Mouse (Mus musculus) ES-E14 (cell line): ENCODE data around the gene Serpine1. TPM values are rescaled to one million over a fixed set of nuclear protein-coding genes. Genes with fewer than 3 reads are reported as not detected.

Experiments
- DNase-seq: peaks from one replicate; pipeline ENCODE4 v3.0.0-alpha.2; 2013; ENCODE audit warnings: low read depth, low spot score
- H3K27ac ChIP-seq: 2 replicates; pipeline ENCODE4 v1.5.1; 2012; ENCODE audit warnings: low read depth, mild to moderate bottlenecking, low read length, moderate library complexity, mixed read lengths; ENCODE audit not compliant: poor library complexity, insufficient read depth, severe bottlenecking
- H3K36me3 ChIP-seq: 2 replicates; pipeline ENCODE4 v1.6.1; 2012; ENCODE audit warnings: mild to moderate bottlenecking, low read length, moderate library complexity, mixed read lengths; ENCODE audit not compliant: control insufficient read depth, poor library complexity, insufficient read depth, severe bottlenecking
- H3K4me1 ChIP-seq, 2 experiments: fragments of 150-350 bp in 1 of 2; sonication (generic) in 1 of 2; 2 replicates each; pipeline ENCODE4 v1.6.1; 2012; ENCODE audit warnings: low read length in 2 of 2, mild to moderate bottlenecking in 1 of 2, mixed read lengths in 1 of 2; ENCODE audit not compliant: control insufficient read depth in 2 of 2, insufficient read depth in 2 of 2, poor library complexity in 1 of 2
- H3K4me3 ChIP-seq, 2 experiments: fragments of 150-350 bp in 1 of 2; sonication (generic) in 1 of 2; 2 replicates each; pipeline ENCODE4 v1.5.1; 2012; ENCODE audit warnings: low read length in 2 of 2, low read depth in 1 of 2, mild to moderate bottlenecking in 1 of 2, mixed read lengths in 1 of 2; ENCODE audit not compliant: insufficient read depth in 1 of 2, poor library complexity in 1 of 2, severe bottlenecking in 1 of 2
- H3K9ac ChIP-seq: 2 replicates; pipeline ENCODE4 v1.6.1; 2012; ENCODE audit warnings: low read depth, mild to moderate bottlenecking, low read length, mixed read lengths; ENCODE audit not compliant: poor library complexity, insufficient read depth, severe bottlenecking
- H3K9me3 ChIP-seq: fragments of 150-350 bp; sonication (generic); 2 replicates; pipeline ENCODE4 v1.6.1; 2012; ENCODE audit warnings: low read depth, mild to moderate bottlenecking, low read length; ENCODE audit not compliant: control insufficient read depth, insufficient read depth
- CHD2 ChIP-seq: IDR thresholded peaks from 2 replicates; pipeline ENCODE4 v1.6.1; 2014; ENCODE audit warnings: mild to moderate bottlenecking, low read depth, low read length, inconsistent platforms
- HCFC1 ChIP-seq: IDR thresholded peaks from 2 replicates; pipeline ENCODE4 v1.6.1; 2012; ENCODE audit warnings: low read length, inconsistent platforms, borderline replicate concordance; ENCODE audit not compliant: insufficient read depth
- MAFK ChIP-seq: IDR thresholded peaks from 2 replicates; pipeline ENCODE4 v1.6.1; 2014; ENCODE audit warnings: mild to moderate bottlenecking, low read depth, low read length, inconsistent platforms; ENCODE audit not compliant: insufficient read depth
- ZC3H11A ChIP-seq: IDR thresholded peaks from 2 replicates; pipeline ENCODE4 v1.6.1; 2012; ENCODE audit warnings: low read depth, mild to moderate bottlenecking, inconsistent platforms, low read length, borderline replicate concordance
- ZNF384 ChIP-seq: IDR thresholded peaks from 2 replicates; pipeline ENCODE4 v1.6.1; 2012; ENCODE audit warnings: low read depth, low read length, inconsistent platforms
- in situ Hi-C, 2 experiments: fragments of 600-800 bp; cut with MboI; formaldehyde crosslinking; loops; one replicate each; pipeline ENCODE4 v1.15.1; 2025; ENCODE audit warnings: low sequenced_read_pairs in 2 of 2, inconsistent platforms in 1 of 2; ENCODE audit not compliant: unreplicated experiment in 2 of 2
- total RNA-seq: library from RNA; depleted of rRNA; stranded (reverse); fragments of 300-350 nt; gene quantifications from 2 replicates; pipeline ENCODE4 v1.2.3, GENCODE M21; 2012

Gene Serpine1
- total RNA-seq, 1 experiment, result 166 TPM

- TF ChIP-seq CHD2, result no peak
- TF ChIP-seq ZC3H11A, result no peak
- in situ Hi-C loops, result no loop called here
- Histone ChIP-seq H3K36me3 (no peaks in the 10 kb centered on the region), H3K4me1 (peaks cover 7 to 46% of the 10 kb centered on the region in 2 experiments; a peak in 3 of 4 replicates), H3K9ac (no peak overlapping the region; the same call in 1 of the 2 replicates), H3K4me3 (no peak overlapping the region), H3K9me3 (no peaks in the 10 kb centered on the region), H3K27ac (0 out of 2 replicates have a peak overlapping the region, but pooled peaks have one; percentile 33)
- DNase-seq, result no peak
Observed at GRCm38 (mm10) chr5:137076191-137076930, 4.3 kb upstream of the Serpine1 start.

- H3K9me3 ChIP-seq, result no peaks in the 10 kb centered on the region
- no peak for TF ChIP-seq ZC3H11A
- TF ChIP-seq CHD2, result no peak
- no peak for TF ChIP-seq MAFK
- TF ChIP-seq HCFC1, result no peak
- no peak for TF ChIP-seq ZNF384
- no peak overlapping the region for H3K9ac ChIP-seq
- no peak overlapping the region for H3K4me3 ChIP-seq
- no peak overlapping the region for H3K27ac ChIP-seq
- DNase-seq, result no peak
- peaks cover 5 to 47% of the 10 kb centered on the region in 2 experiments; a peak in 3 of 4 replicates for H3K4me1 ChIP-seq
- in situ Hi-C loops, result no loop called here
- no peaks in the 10 kb centered on the region for H3K36me3 ChIP-seq
Observed at GRCm38 (mm10) chr5:137075726-137076125, 3.7 kb upstream of the Serpine1 start.

GRCm38 (mm10) chr5:137074191-137074651 lies 2.2 kb upstream of the Serpine1 start:
- TF ChIP-seq ZNF384 (no peak), MAFK (no peak), ZC3H11A (no peak), CHD2 (no peak)
- in situ Hi-C loops, result no loop called here
- Histone ChIP-seq H3K4me1 (peaks cover 4 to 38% of the 10 kb centered on the region in 2 experiments; a peak in 3 of 4 replicates), H3K9ac (peak overlapping the region; percentile 70), H3K36me3 (0 out of 2 replicates have a peak, but pooled peaks cover under 1% of the 10 kb centered on the region), H3K4me3 (no peak overlapping the region), H3K27ac (peak overlapping the region; percentile 64; the same call in 1 of the 2 replicates), H3K9me3 (no peaks in the 10 kb centered on the region)
- no peak for DNase-seq

GRCm38 (mm10) chr5:137073141-137073540 lies 1.1 kb upstream of the Serpine1 start:
- H3K4me1 ChIP-seq, result peaks cover 4 to 35% of the 10 kb centered on the region in 2 experiments; a peak in 3 of 4 replicates
- no peak overlapping the region for H3K4me3 ChIP-seq
- H3K9me3 ChIP-seq, result no peaks in the 10 kb centered on the region
- in situ Hi-C loops, result no loop called here
- no peak overlapping the region for H3K9ac ChIP-seq
- H3K36me3 ChIP-seq, result 0 out of 2 replicates have a peak, but pooled peaks cover 3% of the 10 kb centered on the region
- H3K27ac ChIP-seq, result peak overlapping the region; percentile 92
- TF ChIP-seq CHD2 (no peak), HCFC1 (no peak), MAFK (no peak), ZNF384 (no peak), ZC3H11A (no peak)
- DNase-seq, result no peak
